Mouse (Mus musculus) midbrain, embryonic 15.5 days (tissue): Measurements from ENCODE around the gene Lrp8. TPM values are rescaled to one million over a fixed set of nuclear protein-coding genes. Genes with fewer than 3 reads are reported as not detected.
A peak's percentile ranks its signal among the peaks of the same experiment; 100 is the strongest.

Source experiments
- ATAC-seq: fragments of 200-750 bp; cut with Nextera tagmentation; replicated peaks from 2 replicates; pipeline ENCODE4 v1.8.0; 2017; ENCODE audit warnings: moderate TSS enrichment
- H3K27ac ChIP-seq: fragments of 300-500 bp; sonication (generic); 2 replicates; pipeline ENCODE4 v1.5.1; 2015; ENCODE audit warnings: mild to moderate bottlenecking, inconsistent platforms
- H3K27me3 ChIP-seq: fragments of 300-500 bp; sonication (generic); replicated peaks from 2 replicates; pipeline ENCODE4 v1.6.1; 2015; ENCODE audit warnings: inconsistent platforms
- H3K36me3 ChIP-seq: fragments of 300-500 bp; sonication (generic); replicated peaks from 2 replicates; pipeline ENCODE4 v1.6.1; 2015; ENCODE audit warnings: inconsistent platforms
- H3K4me1 ChIP-seq: fragments of 300-500 bp; sonication (generic); 2 replicates; pipeline ENCODE4 v1.6.1; 2015; ENCODE audit warnings: inconsistent platforms
- H3K4me2 ChIP-seq: fragments of 300-500 bp; sonication (generic); 2 replicates; pipeline ENCODE4 v1.6.1; 2015; ENCODE audit warnings: inconsistent platforms, mild to moderate bottlenecking, moderate library complexity
- H3K4me3 ChIP-seq: fragments of 300-500 bp; sonication (generic); 2 replicates; pipeline ENCODE4 v1.5.1; 2015; ENCODE audit warnings: mild to moderate bottlenecking, inconsistent platforms
- H3K9ac ChIP-seq: fragments of 300-500 bp; sonication (generic); 2 replicates; pipeline ENCODE4 v1.6.1; 2015; ENCODE audit warnings: mild to moderate bottlenecking, inconsistent platforms
- H3K9me3 ChIP-seq: fragments of 300-500 bp; sonication (generic); 2 replicates; pipeline ENCODE4 v1.6.1; 2016; ENCODE audit warnings: inconsistent platforms
- WGBS: fragments of 180-500 bp; shearing (Covaris S2); methylation state at CpG from one replicate; pipeline ENCODE4 v1.1.7; 2015; ENCODE audit warnings: mixed read lengths; 5-methylcytosine and 5-hydroxymethylcytosine counted together
- polyA plus RNA-seq: library from polyadenylated mRNA; unstranded; fragments of >200 nt; fragmentation: Nextera tagmentation; extraction: Ambion mirVana; gene quantifications from 2 replicates; pipeline ENCODE4 v1.2.1, GENCODE M21; 2015

The Lrp8 gene
- polyA plus RNA-seq, 1 experiment from 2014 or later: 70.6 TPM

DNA sequence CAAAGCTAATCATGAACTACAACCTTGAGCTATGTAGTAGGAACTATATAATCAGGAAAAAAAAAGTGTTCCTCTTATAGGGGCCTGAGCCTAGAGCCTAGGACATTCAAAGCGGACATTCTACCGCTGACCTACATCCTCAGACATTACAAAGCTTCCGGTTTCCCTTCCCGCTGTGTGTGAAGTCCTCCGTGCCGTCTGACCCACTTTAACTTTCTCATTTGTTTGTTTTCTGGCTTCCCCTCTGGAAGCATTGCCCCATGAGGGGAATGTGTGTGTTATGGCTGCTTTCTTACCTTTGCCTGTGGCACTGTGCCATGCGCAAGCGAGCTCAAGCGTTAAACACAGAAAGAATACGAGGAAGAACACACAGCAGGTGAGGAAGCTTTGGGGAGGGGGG lies 18.5 kb upstream of the Lrp8 start:
- no peak overlapping the region for H3K4me2 ChIP-seq
- no peaks in the 10 kb centered on the region for H3K9me3 ChIP-seq
- no peak overlapping the region for H3K9ac ChIP-seq
- 60% methylated on average over 10 of the region's 10 CpGs for WGBS
- H3K27ac ChIP-seq: no peak overlapping the region
- no peak overlapping the region for H3K4me3 ChIP-seq
- no peaks in the 10 kb centered on the region for H3K27me3 ChIP-seq
- ATAC-seq: no peak
- H3K4me1 ChIP-seq: peaks cover 16% of the 10 kb centered on the region
- no peaks in the 10 kb centered on the region for H3K36me3 ChIP-seq

DNA sequence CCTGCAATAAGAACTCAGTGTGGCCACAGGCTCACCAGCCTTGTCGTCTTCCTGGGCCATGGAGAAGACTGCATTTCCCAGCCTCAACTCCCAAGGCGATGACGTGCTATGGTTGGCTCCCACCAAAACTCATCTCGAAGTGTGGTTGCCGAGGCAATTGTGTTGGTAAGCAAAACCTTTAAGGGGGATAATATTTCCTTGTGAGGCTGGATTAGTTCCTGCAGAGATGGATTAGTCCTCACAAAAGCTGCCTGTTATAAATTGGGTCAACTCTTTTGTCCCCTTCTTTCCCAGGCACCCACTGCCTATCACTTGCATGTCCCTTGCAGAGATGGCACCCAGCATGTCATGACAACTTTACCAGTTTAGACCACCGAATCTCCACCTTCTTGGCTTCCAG lies 13.2 kb upstream of the Lrp8 start:
- Histone ChIP-seq H3K4me2 (no peak overlapping the region), H3K27ac (no peak overlapping the region)

DNA sequence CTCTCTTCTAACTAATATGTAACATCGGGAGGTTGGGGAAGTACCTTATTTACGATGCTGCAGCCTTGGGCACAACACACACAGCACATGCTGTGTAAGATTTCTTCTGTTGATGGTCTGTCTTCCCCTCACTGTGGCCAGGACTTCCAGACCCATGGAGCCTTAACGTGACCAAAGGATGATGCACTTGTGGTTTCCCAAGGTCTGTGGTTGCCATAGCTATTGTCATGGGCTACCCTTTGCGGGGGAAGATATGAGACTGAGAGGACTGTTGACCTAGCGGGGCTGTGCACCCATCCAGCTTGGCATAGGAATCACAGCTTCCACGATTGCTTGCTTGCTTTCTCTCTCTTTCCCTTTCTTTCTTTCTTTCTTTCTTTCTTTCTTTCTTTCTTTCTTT lies 1.3 kb upstream of the Lrp8 start:
- H3K4me1 ChIP-seq: peaks cover 34% of the 10 kb centered on the region
- 76% methylated on average over 6 of the region's 6 CpGs for WGBS

More for the DNA sequence above, 13.2 kb upstream of the Lrp8 start:
- ATAC-seq: no peak
- no peak overlapping the region for H3K9ac ChIP-seq
- peaks cover 4% of the 10 kb centered on the region; the same call in 1 of the 2 replicates for H3K4me1 ChIP-seq
- no peaks in the 10 kb centered on the region for H3K36me3 ChIP-seq
- no peaks in the 10 kb centered on the region for H3K27me3 ChIP-seq
- 61% methylated on average over 6 of the region's 6 CpGs for WGBS
- H3K4me3 ChIP-seq: no peak overlapping the region
- no peaks in the 10 kb centered on the region for H3K9me3 ChIP-seq

DNA sequence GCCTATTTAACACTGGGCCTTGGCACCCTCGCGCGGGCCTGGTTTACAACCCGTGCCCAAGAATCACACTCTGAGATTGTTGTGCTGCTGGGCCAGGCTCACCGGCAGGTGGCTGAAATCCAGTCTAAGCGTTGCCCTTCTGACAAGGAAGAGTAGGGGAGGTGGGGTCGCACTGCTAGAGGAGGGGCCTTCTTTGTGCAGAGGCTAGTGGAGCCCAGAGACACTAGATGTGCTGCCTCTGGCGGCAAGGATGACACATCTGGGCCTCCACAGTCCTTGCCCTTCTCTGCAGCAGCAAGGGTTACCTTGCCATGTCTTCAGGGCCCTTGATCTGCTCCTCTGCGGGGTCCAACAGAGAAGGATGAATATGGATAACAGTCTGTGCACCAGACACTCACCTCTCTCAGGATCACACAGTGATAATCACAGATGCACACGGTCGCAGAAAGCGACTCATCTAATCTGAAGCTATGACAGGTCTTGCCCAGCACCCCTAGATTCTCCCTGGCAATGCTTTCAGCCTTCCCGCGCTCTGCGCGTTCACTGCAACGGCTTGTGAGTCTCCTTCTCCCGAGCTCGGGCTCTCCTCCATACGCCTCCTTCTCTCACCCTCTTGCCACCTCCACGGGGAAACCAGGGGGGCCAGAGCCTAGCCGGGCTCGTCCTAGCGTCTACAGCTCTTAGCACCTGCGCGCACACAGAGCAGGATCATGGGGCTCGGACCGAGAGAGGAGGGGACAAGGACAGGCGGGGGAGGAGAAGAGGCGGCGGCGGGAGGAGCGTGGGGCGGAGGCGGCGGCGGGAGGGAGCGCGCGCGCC lies 486 bp upstream of the Lrp8 start:
- Histone ChIP-seq H3K9me3 (no peaks in the 10 kb centered on the region), H3K27ac (peak overlapping the region; percentile 99), H3K4me1 (peaks cover 42% of the 10 kb centered on the region), H3K9ac (peak overlapping the region; percentile 94), H3K36me3 (no peaks in the 10 kb centered on the region), H3K4me2 (peak overlapping the region; percentile 70), H3K27me3 (no peaks in the 10 kb centered on the region), H3K4me3 (peak overlapping the region; percentile 82)
- WGBS: 1% methylated on average over 37 of the region's 41 CpGs
- ATAC-seq: peak; percentile 85

More for the DNA sequence above, 1.3 kb upstream of the Lrp8 start:
- H3K4me3 ChIP-seq: no peak overlapping the region
- ATAC-seq: no peak
- H3K4me2 ChIP-seq: no peak overlapping the region; the same call in 1 of the 2 replicates
- peak overlapping the region; percentile 78 for H3K27ac ChIP-seq
- 0 out of 2 replicates have a peak overlapping the region, but pooled peaks have one; percentile 16 for H3K9ac ChIP-seq
- H3K9me3 ChIP-seq: no peaks in the 10 kb centered on the region
- H3K36me3 ChIP-seq: no peaks in the 10 kb centered on the region
- no peaks in the 10 kb centered on the region for H3K27me3 ChIP-seq

DNA sequence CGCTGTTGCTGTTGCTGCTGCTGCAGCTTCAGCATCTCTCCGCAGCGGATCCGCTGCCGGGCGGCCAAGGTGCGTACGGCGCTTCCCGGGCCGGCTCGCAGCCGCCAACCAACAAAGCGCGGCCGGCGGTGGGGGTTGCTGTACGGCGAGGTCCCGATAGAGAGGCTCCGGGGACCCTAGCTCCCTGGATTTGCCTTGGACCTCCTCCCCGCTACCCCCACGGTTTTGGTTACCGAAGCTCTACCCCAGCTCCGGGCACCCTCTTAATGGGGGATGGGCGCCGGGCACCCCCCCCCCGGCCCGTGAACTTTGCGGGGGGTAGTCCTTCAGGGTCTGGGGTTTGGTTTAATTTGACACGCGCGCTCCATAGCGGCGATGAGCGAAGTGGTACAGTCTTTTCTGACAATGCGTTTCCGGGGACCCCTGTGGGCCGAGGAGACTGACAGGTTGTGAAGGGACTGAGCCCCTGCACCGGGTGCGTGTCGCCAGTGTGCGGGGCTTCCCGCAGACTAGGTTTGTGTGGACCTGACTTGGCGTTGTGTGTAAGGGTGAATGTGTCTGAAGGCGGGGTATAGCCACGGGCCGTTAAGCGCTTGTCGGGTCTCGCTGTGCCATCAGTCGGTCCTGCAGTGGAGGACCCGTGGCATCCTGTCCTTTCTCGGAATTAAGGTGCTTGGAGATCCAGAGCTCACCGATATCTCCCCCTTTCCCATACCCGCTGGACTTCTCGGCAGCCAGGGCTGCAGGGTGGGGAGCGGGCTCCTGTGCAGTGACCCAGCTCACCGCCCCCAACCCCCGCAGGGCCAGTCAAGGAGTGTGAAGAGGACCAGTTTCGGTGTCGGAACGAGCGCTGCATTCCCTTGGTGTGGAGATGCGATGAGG lies 630 bp downstream of the Lrp8 start:
- WGBS: under 1% methylated on average over 65 of the region's 65 CpGs
- ATAC-seq: peak; percentile 32
- H3K4me3 ChIP-seq: peak overlapping the region; percentile 82
- H3K9ac ChIP-seq: peak overlapping the region; percentile 94
- peaks cover 53% of the 10 kb centered on the region for H3K4me1 ChIP-seq
- H3K27ac ChIP-seq: peak overlapping the region; percentile 99
- H3K27me3 ChIP-seq: no peaks in the 10 kb centered on the region
- H3K36me3 ChIP-seq: no peaks in the 10 kb centered on the region
- H3K9me3 ChIP-seq: no peaks in the 10 kb centered on the region
- H3K4me2 ChIP-seq: peak overlapping the region; percentile 70

DNA sequence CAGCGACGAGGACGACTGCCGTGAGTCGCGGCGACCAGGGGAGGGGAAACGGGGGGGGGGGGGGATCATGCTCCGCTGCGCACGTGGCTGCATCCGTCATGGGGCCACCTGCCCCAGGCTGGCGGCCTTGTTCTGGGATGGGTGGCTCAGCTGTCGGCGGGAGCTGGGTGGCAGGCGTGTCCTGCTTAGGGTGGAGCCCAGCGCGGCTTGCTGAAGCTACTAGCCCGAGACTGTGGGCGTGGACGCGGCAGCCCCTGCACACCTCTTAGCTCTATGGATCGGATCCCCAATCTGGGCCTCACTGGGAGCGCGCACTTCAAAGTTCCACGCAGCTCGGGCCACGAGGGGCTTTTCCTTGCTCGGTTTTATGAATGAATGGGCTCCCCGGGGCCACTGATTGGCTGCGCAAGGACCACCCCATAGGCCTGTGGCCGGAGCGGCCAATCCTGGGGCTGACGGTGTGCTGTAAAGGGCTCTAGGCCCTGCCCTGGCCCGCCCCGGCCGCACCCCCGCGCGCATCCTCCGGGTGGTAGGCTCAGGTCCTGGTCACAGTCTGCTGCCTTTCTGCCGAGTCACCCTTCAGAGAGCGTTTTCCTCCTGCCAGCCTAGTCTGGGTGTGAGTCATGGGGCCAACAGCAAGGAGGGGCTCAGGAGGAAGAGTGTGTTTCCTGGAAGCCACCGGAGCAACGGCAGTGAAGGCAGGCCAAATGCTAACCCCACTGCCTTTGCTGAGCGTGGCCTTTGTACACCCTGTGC lies 1.5 kb downstream of the Lrp8 start:
- Histone ChIP-seq H3K4me3 (peak overlapping the region; percentile 82), H3K27ac (peak overlapping the region; percentile 99), H3K4me2 (peak overlapping the region; percentile 70), H3K27me3 (no peaks in the 10 kb centered on the region), H3K4me1 (peaks cover 60% of the 10 kb centered on the region), H3K9ac (peak overlapping the region; percentile 94), H3K9me3 (no peaks in the 10 kb centered on the region), H3K36me3 (no peaks in the 10 kb centered on the region)
- peak; percentile 76 for ATAC-seq
- 0% methylated on average over 46 of the region's 46 CpGs for WGBS

DNA sequence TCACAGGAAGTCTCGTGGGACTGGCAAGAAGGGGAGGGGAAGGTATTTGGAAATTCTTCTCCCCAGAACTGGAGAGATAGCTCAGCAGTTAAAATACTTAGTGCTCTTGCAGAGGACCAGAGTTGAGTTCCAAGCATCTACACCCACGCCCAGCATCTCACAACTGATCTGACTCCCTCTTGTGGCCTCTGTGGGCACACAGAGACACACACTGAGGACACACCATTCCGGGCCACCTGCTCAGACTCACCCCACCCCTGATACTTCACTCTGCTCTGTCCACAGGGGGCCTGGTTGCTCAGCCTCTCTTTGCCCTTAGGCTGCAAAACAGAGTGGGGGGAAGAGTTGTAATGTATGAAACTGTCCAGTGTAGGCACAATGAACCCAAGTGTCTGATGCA lies 3.4 kb downstream of the Lrp8 start:
- H3K4me3 ChIP-seq: no peak overlapping the region
- peaks cover 55% of the 10 kb centered on the region for H3K4me1 ChIP-seq
- no peaks in the 10 kb centered on the region for H3K36me3 ChIP-seq
- H3K9me3 ChIP-seq: no peaks in the 10 kb centered on the region
- H3K9ac ChIP-seq: no peak overlapping the region
- ATAC-seq: no peak
- H3K27ac ChIP-seq: no peak overlapping the region
- no peaks in the 10 kb centered on the region for H3K27me3 ChIP-seq
- H3K4me2 ChIP-seq: peak overlapping the region; percentile 70
- WGBS: 81% methylated on average over 3 of the region's 3 CpGs

DNA sequence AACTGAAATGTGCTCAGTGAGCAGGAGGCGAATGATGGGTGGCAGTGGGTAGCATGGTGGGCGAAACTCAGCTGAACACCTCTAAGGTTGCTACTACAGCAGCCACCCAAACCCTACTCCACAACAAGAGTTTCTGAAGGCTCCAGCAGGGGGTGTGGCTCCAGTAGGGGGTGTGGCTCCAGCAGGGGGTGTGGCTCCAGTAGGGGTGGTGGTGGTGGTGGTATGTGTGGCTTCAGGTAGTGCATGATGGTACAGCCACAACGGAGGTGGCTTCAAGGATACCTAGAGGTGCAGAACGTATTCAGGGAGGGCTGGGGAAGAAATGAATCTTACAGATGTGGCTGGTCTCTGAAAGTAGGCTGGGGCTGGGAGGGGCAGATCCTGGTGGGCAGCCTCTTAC lies 5.7 kb downstream of the Lrp8 start:
- Histone ChIP-seq H3K9ac (no peak overlapping the region), H3K27ac (no peak overlapping the region), H3K9me3 (no peaks in the 10 kb centered on the region), H3K4me3 (no peak overlapping the region), H3K4me2 (no peak overlapping the region), H3K27me3 (no peaks in the 10 kb centered on the region), H3K36me3 (no peaks in the 10 kb centered on the region), H3K4me1 (peaks cover 59% of the 10 kb centered on the region)
- 76% methylated on average over 4 of the region's 4 CpGs for WGBS
- no peak for ATAC-seq

DNA sequence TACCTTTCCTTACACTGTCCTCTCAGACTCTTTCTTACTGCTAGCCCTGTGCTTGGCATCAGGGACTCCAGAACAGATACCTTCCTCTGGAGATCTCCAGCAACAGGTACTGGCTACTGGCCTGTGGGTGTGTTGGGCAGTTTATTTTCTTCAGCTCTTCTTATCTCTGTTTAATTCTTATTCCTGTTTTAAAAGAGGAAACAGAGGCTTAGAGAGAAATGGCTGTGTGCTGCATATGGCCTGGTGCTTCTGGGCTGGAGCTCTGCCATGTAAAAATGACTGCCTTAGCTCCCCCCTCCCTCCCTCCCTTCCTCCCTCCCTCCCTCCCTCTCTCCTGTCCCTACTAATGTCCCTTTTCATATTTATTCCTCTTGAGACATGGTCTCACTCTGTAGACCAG lies 6.6 kb downstream of the Lrp8 start:
- Histone ChIP-seq H3K9ac (no peak overlapping the region), H3K4me2 (no peak overlapping the region), H3K4me3 (no peak overlapping the region), H3K4me1 (peaks cover 59% of the 10 kb centered on the region), H3K9me3 (no peaks in the 10 kb centered on the region), H3K27me3 (no peaks in the 10 kb centered on the region), H3K27ac (no peak overlapping the region), H3K36me3 (0 out of 2 replicates have a peak, but pooled peaks cover under 1% of the 10 kb centered on the region)
- ATAC-seq: no peak

DNA sequence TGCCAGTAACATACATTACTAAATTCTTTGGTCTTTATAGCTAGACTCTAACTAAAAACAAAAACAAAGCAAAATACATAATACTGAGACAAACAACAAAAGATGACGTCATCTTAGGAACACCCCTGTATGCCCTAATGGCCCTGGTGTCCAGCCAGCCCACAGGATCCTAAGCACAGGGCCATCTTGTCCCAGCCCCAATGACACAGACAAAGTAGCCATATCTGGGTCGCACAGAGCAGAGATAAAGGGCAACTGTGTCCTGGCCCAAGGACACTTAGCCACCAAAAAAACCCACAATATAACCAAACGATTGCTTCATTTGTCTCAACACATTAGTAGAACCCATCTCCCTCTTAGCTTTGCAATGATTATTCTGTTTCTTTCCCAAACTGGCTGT lies 8.9 kb downstream of the Lrp8 start:
- 89% methylated on average over 3 of the region's 3 CpGs for WGBS
- Histone ChIP-seq H3K27ac (no peak overlapping the region), H3K4me2 (no peak overlapping the region), H3K4me3 (no peak overlapping the region), H3K36me3 (0 out of 2 replicates have a peak, but pooled peaks cover 3% of the 10 kb centered on the region), H3K9ac (no peak overlapping the region), H3K27me3 (no peaks in the 10 kb centered on the region), H3K4me1 (peaks cover 40% of the 10 kb centered on the region), H3K9me3 (no peaks in the 10 kb centered on the region)
- no peak for ATAC-seq

DNA sequence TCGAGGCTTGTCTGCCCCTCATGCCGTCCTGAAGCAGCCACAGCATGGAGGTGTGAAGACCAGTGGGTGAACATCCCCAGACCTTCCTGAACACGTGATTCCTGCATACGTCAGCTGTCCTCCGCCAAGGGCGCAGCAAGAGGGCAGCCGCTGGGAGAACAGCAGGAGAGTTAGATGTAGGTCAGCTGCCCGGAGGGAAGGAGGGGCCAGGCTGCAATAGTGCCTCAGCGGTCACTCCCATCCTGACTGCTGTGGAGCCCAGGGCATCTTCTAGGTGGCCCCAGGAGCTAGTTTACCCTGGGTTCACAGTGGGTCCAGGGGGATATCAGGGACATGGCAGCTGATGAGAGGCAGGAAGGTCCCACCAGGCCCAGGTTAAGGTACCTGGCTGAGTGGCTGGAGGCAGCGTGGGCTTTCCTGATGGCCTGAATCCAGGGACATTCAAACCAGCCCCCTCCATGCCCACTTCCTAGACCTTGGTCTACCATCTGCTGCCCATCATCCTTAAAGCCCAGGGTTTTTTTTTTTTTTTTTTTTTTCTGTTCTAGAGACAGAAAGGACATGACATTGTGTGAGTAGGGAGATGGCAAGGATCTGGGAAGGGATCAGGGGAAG lies 9.8 kb downstream of the Lrp8 start:
- 52% methylated on average over 10 of the region's 10 CpGs for WGBS
- Histone ChIP-seq H3K4me3 (no peak overlapping the region), H3K27me3 (no peaks in the 10 kb centered on the region), H3K9ac (no peak overlapping the region), H3K36me3 (0 out of 2 replicates have a peak, but pooled peaks cover 3% of the 10 kb centered on the region), H3K4me2 (no peak overlapping the region), H3K4me1 (peaks cover 36% of the 10 kb centered on the region), H3K9me3 (no peaks in the 10 kb centered on the region), H3K27ac (no peak overlapping the region)
- no peak for ATAC-seq
